Mouse (Mus musculus) NIH3T3 (cell line): ENCODE measurements around the gene Sox18.
A peak's percentile ranks its signal among the peaks of the same experiment; 100 is the strongest.

ENCODE experiments used
- DNase-seq: peaks from one replicate; pipeline ENCODE4 v3.0.0-alpha.2; 2012; ENCODE audit warnings: low read depth

Sox18 gene

GRCm38 (mm10) chr2:181680716-181681117 is 9.3 kb upstream of the Sox18 start:
- peak; percentile 46 for DNase-seq

DNA sequence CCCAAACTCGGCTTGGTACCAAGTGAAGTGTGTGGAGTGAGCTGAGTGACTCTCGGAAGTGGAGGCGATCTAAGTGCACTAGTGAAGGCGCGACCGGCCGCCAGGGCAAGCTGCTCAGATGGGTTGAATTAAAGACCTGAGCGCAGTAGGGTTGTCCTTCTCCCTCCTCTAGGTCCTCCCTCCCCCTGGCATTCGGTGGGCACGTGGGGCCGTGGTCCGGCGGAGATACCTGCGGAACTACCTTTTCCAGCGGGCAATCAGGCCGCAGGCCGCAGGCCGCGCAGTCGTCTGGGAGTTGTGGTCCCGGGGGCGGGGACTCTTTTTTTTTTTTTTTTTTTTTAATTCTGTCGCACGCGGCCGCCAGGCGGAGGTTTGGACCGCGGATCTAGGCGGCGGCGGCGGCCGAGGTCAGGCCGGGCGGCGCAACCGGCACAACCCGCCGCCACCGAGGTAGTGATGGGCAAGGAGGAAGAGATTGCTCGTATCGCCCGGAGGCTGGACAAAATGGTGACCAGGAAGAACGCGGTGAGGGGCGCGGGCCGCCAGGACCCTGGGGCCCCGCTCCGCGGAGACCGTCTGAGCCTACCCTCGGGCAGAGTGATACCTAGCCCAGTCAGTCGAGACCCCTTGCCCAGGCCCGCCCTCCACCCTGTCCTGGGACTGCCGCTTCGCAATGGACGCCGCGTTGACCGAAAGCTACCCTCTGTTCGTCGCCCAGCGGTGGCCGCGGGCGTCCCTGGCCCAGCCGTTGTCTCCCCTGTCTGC is 8.7 kb upstream of the Sox18 start, which contains the start of gene Tcea2:
TSS of gene Tcea2 (plus strand) at position 360 of the 765 bp plus-strand sequence.
- peak; percentile 81 for DNase-seq

DNA sequence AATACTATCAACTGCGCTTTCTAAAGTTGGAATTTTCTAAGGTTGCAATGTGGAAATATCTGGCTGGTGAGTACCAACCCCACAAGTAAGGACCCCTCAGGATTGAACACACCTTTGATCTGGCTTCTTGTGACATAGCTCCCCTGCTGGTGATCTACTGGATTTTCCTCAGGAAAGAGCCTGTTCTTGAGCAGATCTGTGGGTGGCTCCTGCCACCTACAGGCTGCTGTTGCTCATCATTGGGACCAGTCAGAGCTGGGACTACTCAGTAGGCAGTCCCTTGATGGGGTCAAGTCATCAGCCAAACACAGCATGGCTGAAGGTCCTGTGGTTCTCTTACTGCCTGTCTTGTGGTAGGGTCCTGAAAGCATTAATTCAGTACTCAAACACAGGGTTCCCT is 7.3 kb upstream of the Sox18 start:
- DNase-seq: peak; percentile 90

DNA sequence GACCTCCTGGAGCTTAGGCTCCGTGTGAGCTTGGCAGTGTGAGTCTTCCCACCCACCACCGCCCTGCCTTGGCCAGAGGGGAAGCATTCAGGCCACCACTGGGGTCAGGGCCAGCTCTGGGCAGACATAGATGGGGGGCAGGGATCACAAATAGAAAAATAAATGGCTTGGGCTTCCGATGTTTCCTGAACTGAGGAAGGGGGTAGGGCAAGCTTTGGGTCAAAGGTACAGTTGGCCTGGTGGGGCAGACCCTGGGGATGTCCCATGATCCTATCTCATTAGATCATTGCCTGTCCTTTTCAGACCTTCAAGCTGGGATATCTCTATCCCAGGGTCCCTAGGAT is 6.3 kb upstream of the Sox18 start:
- DNase-seq: no peak

DNA sequence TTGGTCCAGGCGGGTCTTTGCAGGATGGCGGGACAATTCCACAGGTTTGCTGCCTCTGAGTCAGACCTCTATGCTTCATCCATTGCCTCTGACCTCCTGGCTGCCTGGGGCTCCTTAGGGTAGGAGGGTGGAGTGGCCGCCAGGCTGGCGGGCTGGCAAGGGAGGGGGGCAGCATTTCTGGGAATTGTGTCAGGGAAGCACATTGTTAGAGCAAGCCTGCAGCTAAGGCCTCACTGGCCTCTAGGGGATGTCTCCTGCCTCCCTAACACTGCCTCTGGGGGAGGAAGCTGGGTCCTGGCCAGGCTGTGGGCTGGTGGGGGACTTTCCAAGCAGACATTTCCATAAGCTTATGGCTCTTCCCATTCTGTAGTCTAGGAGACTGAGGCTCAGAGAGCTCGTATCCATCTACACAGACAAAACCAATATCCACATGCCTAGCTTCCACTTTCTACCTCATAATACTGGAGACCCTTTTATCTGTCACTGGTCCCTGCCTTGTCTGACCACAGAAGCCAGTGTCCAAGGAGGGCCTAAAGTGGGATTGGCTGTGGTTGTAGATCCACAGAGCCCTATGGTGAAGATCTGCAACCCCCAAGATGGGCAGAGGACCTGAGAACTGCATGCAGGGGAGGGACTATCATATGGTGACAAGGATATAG is 5.8 kb upstream of the Sox18 start:
- DNase-seq: peak; percentile 59

GRCm38 (mm10) chr2:181676424-181676823 is 5.0 kb upstream of the Sox18 start:
- peak; percentile 53 for DNase-seq

DNA sequence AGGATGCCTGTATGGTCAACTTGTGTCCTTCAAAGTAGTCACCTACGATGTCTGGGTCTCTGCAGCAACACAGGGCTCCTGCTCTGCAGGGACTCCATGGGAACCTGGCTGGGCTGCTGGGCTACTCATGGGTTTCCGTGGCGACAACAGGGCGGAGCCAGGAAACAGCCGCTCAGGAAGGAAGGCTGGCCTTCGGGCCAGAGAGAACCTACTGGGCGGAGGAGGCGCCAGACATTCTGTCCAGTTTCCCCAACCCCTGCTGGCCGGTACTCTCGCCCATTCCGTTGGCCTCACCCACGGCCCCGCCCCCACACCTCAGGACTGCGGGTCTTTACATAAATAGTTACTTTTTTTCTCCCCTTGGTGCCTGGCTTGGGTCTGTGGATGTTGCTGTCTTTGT is 4.0 kb upstream of the Sox18 start:
- peak; percentile 74 for DNase-seq

- DNase-seq: no peak
These were observed 3.5 kb upstream of the Sox18 start for GRCm38 (mm10) chr2:181674934-181675333.

DNA sequence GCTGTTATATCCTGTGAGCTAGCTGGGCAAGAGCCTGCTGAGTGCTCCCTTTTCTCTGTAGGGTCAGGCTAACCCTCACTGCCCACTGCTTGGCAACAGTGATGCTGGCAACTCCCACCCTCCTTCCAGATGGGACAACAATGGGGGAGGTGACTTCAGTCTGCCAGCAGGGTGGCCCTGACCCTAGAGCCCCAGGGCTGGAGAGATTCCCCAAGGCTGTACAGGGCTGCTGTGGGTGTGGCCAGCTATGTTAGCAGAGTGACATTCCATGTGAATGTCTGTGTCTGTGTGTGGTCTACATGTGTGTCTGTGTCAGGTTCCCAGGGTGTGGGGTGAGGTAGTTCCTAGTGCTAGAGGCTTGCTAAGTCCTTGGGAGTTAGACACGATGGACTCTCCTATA is 2.1 kb upstream of the Sox18 start:
- DNase-seq: no peak

- no peak for DNase-seq
These were observed 544 bp upstream of the Sox18 start for GRCm38 (mm10) chr2:181671984-181672383.

- no peak for DNase-seq
These were observed 528 bp downstream of the Sox18 start for GRCm38 (mm10) chr2:181670913-181671311.

GRCm38 (mm10) chr2:181670285-181670912 is 1.0 kb downstream of the Sox18 start:
- DNase-seq: no peak

- no peak for DNase-seq
These were observed 8.2 kb downstream of the Sox18 start for GRCm38 (mm10) chr2:181663298-181663630.

- no peak for DNase-seq
These were observed 8.7 kb downstream of the Sox18 start for GRCm38 (mm10) chr2:181662620-181663297.

GRCm38 (mm10) chr2:181659609-181660055 is 11.8 kb downstream of the Sox18 start:
- DNase-seq: peak; percentile 74

- DNase-seq: peak; percentile 60
These were observed 12.4 kb downstream of the Sox18 start for GRCm38 (mm10) chr2:181658930-181659555.

DNA sequence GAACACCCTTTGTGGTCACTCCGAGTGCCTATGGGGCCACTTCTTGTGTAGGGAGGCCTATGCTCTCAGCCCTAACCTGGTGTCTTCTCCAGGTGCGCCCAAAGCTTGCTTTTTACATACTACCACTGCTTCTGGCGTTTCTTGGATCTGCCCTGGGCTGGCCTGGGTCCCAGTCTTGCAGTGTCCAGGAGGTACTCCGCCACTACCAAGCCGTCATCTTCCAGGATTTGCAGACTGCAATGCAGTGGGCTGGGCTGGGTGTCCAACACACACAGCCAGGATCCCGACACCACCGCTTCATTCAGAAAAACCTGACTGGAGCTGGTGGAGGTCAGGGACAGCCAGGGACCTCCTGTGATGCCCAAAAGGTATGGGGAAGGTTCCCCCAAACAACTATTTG is 12.9 kb downstream of the Sox18 start:
- no peak for DNase-seq

- DNase-seq: no peak
These were observed 14.0 kb downstream of the Sox18 start for GRCm38 (mm10) chr2:181657441-181657840.

DNA sequence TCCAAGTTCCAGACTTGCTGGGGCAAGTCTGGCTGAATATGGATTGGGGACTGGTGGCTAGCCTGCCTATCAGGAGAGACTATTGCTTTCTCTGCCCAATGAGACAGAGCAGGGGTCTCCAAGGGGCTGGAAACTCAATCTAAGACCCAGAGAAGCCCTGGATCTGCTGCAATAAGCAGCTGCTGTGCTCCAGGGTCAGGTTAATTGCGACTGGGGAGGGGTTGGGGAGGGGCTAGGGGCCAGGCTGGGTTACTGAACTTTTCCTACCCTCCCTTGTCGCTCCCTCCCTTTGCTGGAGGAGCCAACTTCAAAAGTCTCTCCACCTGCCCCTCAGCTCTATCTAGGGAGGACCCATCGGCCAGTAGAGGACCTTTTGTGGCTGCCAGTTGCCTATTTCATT is 14.7 kb downstream of the Sox18 start, which contains the start of gene Gm29797:
TSS of gene Gm29797 (plus strand) at position 301 of the 400 bp plus-strand sequence.
- no peak for DNase-seq

DNA sequence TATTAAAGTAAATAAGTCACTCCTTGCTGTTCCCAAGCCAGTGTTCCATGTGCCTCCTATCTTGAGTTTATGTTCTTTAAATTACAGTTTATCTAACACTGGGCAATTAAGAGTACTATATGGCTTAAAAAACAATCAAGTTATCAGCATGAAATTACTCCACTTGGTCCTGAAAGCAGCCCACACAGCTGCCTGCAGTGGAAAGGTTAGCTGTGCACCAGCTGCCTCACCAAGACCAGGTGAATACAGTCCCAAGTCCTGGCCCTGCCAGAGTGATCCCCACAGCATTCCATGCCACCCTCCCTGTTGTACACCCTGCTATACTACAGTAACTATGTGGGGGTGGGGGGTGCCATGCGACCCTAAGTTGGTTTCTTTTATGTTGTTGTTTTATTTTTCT is 17.9 kb downstream of the Sox18 start:
- no peak for DNase-seq

DNA sequence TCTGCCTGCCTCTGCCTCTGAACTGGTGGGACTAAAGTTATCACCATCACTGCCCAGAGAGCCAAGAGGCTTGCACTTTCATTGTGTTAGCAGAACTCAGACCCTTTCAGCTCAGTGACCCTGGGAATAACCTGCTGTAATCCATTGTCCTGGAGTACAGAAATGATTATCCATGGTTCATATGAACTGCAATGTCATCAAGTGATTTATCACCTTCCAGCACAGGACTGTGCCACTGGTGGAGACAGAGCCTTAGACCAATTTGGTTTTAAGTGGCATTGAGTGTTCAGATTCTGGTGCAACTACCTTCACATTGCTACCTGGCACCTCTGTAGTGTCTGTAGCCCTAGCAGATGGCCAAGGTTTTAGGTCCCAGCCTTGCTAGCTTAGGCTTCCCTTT is 18.4 kb downstream of the Sox18 start:
- no peak for DNase-seq

DNA sequence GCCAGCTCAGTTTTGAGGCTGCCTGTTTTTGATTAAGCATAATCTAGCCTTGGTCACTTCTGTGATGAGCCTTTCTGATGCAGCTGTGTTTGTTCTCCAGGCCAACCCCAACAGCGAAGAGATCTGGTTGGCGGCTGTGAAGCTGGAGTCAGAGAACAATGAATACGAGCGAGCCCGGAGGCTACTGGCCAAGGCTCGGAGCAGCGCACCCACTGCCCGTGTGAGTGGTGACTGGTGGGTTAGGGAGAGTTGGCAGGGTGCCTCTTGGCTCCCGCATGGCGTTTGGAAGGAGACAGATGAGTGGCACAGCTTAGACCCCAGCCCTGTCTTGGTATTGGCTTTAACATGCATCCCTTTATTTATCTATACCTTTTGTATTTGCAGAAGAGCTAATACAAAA is 22.5 kb downstream of the Sox18 start:
- DNase-seq: no peak
